Mouse (Mus musculus) cortical plate, adult 2 months (tissue): ENCODE measurements at regions not wholly inside any gene's neighbourhood (a gene's known extent, or its start where the extent isn't known, plus 50 kb on each side); places are given as distances from the start of the nearest gene placed in this dataset.
A peak's percentile ranks its signal among the peaks of the same experiment; 100 is the strongest.

Source experiments
- CTCF ChIP-seq: fragments of 200-500 bp; IDR thresholded peaks from 2 replicates; pipeline ENCODE4 v1.5.1; 2011; ENCODE audit warnings: mild to moderate bottlenecking, control low read depth, low read length; ENCODE audit not compliant: insufficient read depth; ENCODE audit errors: extremely low read depth
- POLR2A ChIP-seq: fragments of 200-500 bp; IDR thresholded peaks from 2 replicates; pipeline ENCODE4 v1.6.1; 2011; ENCODE audit warnings: mild to moderate bottlenecking, low read length, control low read depth; ENCODE audit not compliant: insufficient read depth; ENCODE audit errors: extremely low read depth

DNA sequence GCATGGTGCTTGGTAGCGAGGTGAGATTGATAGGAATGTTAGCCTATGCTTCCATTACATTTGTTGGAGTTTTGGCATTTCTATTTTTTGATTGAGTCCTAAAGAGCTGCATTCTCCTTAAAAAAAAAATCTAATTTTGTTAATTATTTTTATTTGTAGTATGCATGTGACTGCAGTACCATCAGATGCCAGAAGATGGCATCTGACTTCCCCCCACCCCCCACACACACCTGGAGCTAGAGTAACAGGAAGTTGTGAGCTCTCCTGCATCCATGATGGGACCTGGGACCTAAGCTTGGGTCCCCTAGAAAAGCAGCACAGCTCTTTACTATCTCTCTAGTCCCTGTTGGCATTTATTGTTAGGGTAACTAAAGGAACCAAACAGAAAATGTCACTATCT, 70.5 kb downstream of the Mterf1b start:
- TF ChIP-seq CTCF (peak; percentile 33; the same call in 1 of the 2 replicates), POLR2A (no peak)
